Mouse (Mus musculus) B cell, adult 2 months (primary cell): ENCODE data around the gene Thumpd3.
A peak's percentile ranks its signal among the peaks of the same experiment; 100 is the strongest.

Experiments
- DNase-seq, 2 experiments: peaks; one replicate each; pipeline ENCODE4 v3.0.0; 2022

Gene Thumpd3

DNA sequence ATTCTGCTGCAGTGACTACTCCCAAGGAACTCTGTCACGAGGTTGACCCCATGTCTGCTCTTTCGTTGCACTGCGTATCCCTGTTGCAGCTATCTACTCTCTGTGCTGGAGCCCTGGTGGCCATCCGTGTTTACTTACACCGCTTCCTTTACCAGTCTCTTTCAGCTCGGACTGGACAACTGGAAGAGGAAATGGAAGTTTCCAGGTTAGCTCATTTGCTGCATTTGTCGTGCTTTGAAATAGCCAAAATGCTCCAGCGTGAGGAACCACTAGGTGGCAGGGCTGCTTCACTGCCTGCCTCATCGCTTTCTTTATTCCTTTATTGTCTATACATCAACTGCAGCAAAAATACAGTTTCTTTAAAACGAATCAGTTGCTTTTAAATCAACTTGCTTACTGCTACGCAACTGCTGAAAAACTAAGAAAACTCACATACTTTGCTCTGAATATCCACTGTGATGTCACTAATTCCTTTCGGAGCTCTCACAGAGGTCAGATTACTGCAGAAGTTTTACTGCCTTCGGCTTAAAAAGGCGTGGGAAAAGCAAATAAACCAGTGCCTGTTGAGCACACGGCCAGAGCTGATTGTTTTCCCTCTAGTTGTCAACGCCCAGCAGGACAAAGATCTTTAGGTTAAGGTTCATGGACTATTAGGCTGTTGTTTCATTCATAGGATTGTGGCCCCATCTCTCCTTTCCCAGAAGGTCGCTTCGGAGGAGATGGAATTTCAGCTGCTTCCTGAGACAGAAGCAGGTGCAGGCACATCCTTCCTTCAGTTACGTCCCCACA lies 7.9 kb upstream of the Thumpd3 start:
- DNase-seq: peak; percentile 73 to 79

DNA sequence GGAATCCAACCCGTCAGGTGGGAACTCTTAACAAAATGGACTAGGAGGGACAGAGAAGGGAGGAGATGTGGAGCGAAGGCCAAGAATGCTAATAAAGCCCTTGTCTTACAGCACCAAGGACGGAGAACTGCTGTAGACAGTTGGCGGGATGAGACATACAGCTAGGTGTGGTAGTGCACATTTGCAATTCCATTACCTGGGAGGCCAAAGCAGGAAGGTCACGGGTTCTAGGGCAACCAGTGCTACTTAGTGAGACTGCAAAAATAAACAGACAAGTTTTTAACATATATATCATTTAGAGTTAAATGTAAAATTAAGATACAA lies 7.3 kb upstream of the Thumpd3 start:
- no peak for DNase-seq

DNA sequence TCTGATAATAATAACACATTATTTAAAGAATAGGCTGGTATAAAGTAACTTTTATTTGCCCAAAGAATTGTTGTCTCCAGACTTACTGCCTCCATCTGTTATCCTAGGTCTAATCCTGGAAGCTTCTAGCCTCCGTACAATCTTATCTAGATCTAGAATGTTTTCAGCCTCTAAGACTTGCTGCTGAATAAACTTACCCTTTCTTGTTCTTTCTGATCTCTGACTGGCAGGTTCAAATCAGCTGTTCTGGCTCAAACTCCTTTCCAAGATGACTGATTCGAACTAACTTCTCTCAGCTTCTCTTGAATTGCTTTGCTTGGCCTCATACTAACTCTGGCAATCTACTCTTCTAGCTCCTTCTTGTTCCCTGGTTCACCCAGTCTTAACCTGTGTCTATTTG lies 5.7 kb upstream of the Thumpd3 start:
- no peak for DNase-seq

DNA sequence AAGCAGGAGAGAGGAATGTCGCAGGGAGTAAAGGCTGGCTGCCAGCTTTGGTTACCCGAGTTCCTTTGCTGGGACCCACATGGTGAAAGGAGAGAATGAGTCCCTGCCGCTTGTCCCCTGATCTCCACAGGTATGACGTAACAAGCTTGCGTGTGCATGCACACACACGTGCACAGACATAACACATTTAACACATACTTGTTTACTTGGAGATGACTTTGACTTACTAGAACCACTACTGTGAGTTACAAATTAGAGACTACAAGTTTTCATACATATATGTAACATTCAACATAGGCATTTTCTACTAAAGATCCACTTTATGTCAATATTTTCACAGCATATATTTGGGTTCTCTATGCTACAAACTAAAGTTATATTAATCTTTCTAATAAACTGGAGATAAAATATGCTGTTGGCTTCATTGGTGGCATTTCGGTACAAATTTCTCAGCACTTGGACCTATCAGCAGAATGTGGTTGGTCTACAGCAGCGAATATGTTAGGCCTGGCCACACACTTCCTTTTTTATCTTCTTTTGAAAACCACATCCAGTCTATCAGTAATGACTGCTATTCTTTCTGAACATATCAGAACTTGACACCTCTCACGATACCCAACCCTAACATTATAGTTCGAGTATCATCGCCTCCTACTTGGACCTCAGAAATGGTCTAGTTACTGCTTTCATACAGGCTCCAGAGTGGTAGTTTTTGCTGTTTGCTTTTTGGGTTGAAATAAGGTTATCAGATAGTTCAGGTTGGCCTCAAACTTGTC lies 4.6 kb upstream of the Thumpd3 start:
- DNase-seq: no peak

DNA sequence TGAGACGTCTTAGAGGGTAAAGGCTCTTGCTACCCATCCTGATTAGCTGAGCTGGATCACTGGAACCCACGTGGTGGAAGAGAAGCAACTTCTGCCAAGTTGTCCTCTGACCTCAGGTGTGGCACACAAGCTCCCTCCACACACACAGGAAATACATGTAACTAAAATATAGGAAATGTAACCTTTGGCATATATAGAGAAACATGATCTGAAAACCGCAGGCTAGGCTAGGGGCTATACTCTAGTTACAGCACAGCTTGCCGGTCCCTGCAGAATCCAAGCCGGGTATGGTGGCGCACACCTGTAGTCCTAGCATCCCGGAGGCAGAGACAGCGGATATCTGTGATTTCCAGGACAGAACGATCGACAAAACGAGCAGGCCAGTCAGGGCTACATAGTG lies 450 bp upstream of the Thumpd3 start:
- no peak for DNase-seq

DNA sequence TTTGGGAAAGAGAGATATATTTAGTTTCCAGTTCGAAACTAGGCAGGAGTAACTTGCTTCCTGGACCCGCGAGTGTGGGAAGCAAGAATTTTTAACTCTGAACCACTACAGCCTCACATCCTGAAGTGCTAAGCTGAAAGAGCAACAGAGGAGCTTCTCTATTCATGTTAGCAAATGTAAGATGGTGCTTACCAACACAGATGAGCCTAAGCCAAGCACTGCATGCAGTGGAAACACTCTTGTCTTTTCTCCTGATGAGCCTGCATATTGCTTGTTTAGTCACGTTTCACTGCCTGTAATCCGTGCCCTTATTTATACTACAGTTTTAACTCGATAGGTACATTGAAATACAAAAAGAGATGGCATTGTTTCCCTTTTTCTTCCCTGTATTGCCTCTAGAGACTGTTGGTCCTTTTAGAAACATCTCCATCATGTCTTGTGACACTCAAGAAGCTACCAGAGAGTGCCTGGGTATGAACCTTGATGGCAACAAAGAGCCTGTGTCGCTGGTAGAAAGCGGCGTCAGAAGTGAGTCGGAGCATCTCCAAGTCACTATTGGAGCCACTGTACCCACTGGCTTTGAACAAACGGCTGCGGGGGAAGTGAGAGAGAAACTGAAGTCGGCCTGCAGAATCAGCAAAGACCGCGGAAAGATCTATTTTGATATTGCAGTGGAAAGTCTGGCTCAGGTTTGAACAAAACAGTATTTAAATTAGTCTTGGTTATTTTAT lies 1.2 kb downstream of the Thumpd3 start:
- peak; percentile 44 to 46 for DNase-seq

DNA sequence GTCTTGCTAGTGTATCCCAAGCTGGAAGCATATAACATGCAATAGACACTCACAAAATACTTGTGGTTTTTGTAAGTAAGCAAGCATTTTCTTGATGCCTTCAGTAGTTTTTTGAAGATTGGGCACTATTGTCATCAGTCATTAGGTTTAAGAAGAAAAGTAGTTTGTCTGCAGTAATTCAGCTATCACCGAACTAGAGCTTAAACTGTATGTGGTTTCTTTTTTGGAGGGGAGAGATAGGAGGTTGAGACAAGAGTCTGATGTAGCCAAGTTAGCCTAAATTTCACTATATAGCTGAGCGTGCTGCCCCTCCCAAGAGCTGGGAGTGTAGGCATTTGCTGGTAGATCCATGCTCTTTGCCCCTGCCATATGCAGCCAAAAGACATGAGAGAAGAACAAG lies 2.3 kb downstream of the Thumpd3 start:
- no peak for DNase-seq

DNA sequence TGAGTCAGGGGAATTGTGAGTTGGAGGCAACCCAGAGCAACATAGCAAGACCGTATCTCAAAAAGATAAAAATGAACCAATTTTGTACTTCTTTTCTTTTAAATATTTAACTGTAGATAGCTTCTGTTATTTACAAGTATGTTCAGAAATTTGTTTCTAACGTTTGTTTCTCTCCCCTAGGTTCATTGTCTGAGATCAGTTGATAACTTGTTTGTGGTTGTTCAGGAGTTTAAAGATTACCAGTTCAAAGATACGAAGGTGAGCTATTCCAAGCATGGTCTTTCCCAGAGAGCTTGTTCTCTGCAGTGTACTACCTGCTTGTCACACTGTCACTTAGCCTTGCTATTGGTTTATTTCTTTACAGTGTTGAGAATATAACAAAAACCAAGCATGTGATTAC lies 3.1 kb downstream of the Thumpd3 start:
- DNase-seq: no peak

DNA sequence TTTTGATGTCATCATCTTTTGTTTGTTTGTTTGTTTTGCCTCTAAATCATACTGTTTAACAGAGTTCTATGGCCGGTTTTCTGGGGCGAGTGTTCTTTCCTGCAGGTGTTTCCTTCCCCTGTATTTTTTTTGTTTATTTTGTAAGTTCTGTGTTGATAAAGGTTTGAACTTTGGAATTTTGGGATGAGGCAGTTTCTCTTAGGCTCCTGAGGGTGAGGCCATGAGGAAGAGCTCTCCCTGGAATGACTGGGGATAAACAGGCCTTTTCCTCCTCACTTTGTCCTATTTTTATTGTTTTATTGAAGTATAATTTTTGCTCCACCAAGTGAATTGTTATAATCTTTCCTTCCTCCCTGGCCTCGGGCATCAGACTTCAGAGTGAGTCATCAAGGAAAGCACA lies 6.9 kb downstream of the Thumpd3 start:
- DNase-seq: no peak

DNA sequence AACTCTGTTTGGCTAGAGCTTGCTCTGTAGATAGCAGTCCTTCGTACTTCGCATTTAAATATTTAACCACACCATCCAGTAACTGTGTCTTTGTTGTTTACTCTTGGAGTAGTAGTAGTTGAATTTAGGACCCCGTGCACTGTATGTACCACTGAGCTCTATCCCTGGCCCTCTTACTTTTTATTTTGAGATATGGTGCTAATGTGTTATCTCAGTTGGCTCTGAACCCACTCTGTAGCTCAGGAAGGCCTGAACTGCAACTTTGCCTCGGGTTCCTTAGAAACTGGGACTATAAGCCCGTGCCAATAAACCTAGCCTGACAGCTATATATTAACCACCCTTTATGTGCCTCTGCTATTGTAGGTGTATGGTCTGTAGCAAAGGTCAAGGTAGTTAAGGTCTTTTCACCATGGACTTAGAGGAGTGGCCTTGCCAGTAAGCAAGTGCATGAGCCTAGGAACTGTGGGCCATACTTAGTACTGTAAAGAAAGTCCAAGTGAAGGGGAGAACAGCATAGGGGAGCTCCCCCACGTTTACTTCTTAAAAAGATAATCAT lies 8.6 kb downstream of the Thumpd3 start:
- DNase-seq: no peak

DNA sequence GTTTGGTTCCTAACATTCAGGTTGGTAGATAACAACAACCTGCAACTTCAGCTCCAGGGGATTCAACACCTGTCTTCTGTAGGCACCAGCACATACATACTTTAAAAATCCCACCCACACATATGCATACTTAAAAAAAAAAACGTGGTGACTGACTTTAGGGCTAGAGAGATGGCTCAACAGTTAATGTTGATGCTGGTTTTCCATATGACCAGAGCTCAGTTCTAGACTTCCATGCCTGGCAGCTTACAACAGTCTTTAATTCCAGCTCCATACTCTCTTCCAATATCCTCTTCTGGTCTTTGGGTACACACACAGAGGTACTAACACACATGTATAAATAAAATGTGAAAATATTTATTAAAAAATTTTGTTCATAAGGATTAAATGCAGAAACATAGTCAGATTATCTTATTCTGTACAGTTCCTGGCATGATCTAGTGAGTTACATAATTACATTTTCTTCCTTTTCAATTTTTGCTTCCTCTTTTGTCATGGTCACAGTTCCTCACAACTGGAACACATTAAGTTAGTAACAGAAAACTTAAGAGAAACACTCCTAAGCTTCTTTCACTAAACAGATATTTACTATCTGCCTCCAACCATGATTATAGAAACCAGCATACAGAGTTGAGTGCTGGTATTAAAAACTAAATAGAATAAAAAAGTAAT lies 15.0 kb downstream of the Thumpd3 start:
- no peak for DNase-seq

DNA sequence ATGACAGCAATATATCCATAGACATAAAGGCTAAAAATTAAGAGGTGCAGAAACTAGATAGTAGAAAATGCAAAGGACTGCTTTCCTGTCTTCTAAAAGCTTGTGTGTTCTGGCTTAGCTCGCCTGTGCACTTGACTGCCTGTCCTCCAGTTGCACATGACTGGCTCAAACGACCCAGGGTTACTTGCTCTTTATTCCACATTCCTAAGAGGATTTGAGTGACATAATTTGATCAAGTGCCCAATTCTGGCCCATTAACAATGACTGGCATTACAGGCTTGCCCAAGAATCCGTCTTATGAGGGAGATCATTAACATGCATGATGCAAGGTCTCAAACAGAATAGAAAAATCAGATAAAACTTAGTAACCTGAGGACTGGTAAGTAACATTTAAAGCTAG lies 16.2 kb downstream of the Thumpd3 start:
- no peak for DNase-seq

DNA sequence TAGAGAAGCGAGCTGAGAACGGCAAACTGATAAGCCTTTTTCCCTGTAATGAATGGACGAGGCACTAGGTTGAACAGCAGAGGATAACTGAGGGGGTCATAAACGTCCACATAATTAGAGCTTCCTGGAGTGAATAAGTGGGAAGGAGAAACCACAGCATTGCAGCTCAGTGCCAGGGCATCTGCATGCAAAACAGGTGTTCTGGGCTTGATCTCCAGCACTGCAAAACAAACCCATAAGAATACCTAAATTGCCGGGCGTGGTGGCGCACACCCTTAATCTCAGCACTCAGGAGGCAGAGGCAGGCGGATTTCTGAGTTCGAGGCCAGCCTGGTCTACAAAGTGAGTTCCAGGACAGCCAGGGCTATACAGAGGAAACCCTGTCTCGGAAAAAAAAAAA lies 17.3 kb downstream of the Thumpd3 start:
- DNase-seq: no peak

DNA sequence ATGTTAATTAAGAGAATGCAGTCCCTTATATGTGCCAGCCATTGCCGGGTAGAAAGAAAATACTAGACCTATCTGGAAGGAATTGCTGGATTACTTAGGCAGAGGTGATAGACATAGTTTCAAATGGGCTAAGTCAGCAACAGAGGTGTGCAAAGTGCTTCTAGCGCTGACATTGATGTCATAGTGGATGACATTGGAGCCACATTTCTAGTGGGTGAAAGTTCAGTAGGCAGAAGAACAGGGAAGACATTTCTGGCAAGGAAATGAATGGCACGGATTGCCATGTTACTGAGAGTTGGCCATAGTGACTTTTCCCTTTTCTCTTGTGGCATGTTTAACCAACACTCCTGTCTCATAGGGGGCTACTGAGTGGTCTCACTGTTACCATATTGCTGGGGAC lies 19.2 kb downstream of the Thumpd3 start:
- DNase-seq: no peak

DNA sequence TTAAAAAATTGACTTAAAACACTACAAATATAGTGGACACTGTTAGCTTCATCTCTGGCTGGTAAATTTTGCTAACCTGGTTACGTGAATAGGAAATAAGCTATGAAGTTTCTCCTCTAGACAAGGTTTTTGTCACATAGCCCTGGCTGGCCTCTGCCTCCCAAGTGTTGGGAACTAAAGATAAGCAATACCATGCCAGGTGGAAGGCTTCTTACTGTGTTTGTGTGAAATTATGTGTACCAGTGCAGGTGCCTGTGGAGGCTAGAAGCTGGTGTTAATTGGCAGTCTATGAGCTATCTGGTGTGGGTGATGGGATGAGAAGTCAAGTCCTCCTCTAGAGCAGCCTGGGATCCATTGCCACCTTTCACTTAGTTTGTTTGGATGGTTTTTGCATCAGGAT lies 23.1 kb downstream of the Thumpd3 start:
- DNase-seq: no peak

DNA sequence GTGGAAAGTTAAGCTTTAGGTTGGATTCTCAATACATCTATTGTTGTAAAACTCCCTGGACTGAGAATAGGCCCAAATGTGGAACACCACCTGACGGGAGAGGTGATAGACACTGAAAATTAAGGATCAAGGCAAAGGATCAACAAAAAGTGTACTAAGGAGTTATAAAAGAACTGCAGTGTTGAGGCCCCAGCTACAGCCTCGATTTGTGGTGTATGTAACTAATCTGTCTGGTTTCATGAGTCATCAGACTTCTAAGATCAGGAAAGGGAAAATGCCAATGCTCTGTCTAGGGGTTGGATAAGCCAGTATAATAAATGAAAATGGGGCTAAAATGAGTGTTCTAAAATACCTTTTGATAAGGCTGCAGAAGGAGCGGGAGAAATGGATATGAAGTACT lies 29.2 kb downstream of the Thumpd3 start:
- no peak for DNase-seq

DNA sequence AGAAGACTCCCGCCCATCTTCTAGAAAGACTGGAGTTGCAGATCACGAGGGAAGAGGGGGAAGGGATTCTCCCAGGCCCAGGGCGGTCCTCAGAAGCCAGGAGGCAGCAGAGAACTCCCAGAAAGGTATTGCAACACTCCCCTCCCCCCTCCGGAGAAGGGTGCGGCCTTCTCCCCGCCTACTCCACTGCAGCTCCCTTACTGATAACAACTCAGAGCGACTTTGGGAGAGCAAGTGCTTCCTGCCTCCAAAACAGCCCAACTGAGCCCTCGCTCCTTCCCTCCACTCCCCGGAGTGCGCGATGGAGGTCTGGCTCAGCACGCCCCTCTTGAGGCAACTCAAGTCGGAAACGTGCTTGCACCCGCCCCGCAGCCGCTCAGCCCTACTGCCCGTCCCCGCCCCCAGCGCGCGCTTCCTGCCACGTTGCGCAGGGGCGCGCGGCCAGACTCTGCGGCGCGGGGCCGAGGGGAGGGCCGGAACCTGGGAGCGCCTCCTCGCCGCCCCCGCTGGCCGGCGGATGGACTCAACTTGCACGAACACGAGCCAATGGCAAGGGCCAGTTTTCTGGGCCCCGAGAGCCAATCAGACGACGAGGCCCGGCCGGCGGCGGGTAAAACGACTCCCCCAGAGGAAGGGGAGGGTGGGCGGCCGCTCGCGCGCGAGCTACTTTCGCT lies 30.1 kb downstream of the Thumpd3 start:
- DNase-seq: peak; percentile 95 to 97

DNA sequence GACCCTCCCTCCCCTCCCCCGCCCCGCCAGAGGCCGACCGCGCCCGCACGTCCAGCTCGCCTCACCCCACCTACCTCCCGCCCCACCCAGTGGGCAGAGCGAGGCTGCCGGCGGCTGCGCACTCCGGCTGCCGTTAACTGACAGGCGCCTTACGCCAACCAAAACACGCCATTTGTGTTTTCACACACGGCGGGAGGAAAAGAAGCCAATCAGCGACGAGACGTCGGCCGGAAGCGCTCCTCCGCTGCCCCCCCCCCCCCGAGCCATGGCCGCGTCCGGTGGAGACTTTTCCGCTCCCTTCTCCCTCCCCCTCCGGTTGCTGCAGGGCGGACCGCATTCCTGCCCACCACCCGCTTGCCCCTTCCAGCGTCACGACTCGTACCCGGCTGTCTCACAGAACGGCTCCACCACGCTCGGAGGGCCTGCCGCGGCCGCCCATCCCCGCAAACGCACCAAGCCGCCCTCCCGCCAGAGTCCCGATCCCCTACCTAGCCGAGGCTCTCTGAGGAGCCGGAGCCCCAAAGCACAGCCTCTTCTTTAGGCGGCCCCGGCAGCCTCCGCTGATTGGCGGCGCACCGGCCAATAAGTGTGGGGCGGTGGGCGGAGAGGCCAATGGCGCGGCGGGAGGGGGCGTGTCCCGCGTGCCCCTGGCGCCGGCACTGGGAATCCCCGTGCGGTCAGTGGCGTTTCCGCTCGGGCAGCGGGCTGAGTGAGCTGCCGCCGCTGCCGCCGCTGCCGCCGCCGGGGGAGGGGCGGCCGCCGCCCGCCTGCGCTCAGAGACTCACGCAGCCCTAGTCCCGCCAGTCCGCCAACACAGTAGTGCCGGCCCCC lies 30.9 kb downstream of the Thumpd3 start, which contains the start of gene Setd5:
Gene Setd5, plus strand, starts transcription at position 680 of the 831 bp plus-strand sequence.
- DNase-seq: peak; percentile 99

DNA sequence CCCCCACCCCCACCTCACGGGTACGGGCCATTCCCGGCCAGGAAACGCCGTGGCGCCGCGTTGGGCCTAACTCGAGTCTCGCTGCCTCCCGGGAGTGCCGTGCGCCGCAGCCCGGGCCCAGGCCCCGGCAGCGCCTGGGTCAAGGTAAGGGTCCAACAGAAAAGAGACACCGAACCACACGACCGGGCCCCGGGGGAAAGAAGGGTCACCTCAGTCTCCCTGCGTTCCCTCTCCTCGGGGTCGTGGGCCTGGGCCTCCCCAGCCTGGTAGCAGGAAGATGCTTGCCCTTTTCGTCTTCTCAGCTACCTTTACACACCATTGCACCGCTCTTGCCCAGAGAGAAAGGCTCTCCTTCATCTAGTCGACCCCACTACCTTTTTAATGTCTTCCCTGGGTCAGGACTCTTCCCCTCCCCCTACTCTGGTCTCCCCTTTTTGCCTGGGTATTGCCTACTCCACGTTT lies 31.6 kb downstream of the Thumpd3 start:
- DNase-seq: no peak

DNA sequence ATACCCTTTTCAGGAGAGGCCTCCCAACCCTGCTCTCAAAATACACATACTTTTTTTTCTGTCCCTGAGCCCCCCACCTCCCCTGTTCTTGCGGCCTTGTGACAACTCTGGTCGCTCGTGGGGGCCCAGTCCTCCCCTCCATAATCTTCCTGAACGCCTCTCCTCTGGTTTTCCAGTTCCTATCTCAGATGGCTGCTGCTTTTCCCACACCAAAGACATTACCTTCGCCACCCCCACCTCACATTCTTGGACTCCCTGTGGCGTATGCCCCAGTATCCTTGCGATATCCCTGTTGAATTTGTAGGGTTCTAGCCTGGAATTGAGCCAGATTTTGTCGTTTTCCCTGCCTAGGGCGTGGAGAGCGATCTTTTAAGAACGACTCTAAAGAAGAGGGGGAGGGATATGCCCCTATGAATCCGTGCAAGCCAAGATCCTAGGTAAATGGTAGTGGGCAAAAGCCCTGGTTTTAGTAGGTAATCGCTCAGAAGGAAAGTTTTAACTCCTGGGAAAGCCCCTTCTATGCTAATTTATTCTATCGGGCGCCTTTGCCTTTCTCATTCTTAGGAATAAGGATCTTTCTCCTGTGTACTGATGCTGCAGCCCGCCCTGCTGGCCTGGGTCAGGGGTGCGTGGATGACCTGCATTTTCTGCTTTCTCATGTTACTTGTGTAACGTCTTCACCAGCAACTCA lies 32.2 kb downstream of the Thumpd3 start:
- peak in 1 of 2 experiments; percentile 11 for DNase-seq

DNA sequence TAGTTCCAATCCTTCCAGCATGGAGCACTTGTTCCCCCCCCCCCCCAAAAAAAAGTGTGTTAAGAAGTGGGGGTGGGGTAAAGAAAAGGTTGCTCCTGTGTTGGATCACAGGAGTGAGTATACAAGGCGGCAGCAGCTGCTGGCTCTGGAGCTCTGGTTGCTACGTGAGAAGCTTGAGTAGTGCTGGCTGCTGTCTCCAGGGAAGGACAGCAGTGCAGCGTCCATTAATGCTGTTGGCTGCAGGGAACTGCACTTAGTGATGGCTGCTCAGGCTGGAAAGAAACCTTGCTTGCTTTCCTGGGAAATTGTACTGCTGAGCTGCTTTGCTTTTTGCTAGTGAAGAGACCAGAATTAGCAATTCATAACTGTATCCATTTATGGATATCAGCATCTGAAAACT lies 33.5 kb downstream of the Thumpd3 start:
- no peak for DNase-seq
